Comparison of ENCODE assay signal across 25 mouse cellular contexts in genomic region chr3:84177834-84178233, GRCm38 (mm10). TPM values are rescaled to one million over a fixed set of nuclear protein-coding genes. Genes with fewer than 3 reads are reported as not detected.
"Had no signal": no experiment of that assay in that cellular context is flagged by ENCODE, and none has a peak within 500 bp of the region (broad histone marks: within the 10 kb centered on the region; RNA-seq: fewer than 3 reads in every experiment).

No protein-coding gene starts in this region.

- H3K4me3 ChIP-seq: liver, embryonic 13.5 days; liver, embryonic 15.5 days; lung, embryonic 15.5 days; midbrain, embryonic 10.5 days; midbrain, embryonic 12.5 days; myocyte; neural tube, embryonic 13.5 days; neural tube, embryonic 15.5 days had no signal

- H3K9ac ChIP-seq: liver, embryonic 13.5 days; liver, embryonic 15.5 days; liver, postnatal 0 days; lung, embryonic 15.5 days; midbrain, embryonic 12.5 days; neural tube, embryonic 13.5 days; neural tube, embryonic 15.5 days had no signal

- DNase-seq: liver, embryonic 13.5 days; liver, postnatal 0 days; lung, adult 2 months; lung, postnatal 14 days; lung, postnatal 36 days; midbrain, embryonic 14.5 days; retina, postnatal 1 day; right cerebral cortex, adult 18-20 months; right cerebral cortex, postnatal 25 days; right cerebral cortex, postnatal 4 days; spleen, adult 18-20 months; thymus, adult 18-20 months; thymus, postnatal 14 days; thymus, postnatal 36 days had no signal

- ATAC-seq: liver, postnatal 0 days; lung, postnatal 0 days; midbrain, embryonic 16.5 days had no signal

- H3K27me3 ChIP-seq: liver, embryonic 13.5 days; liver, embryonic 15.5 days; lung, embryonic 15.5 days; midbrain, embryonic 12.5 days; neural tube, embryonic 13.5 days; neural tube, embryonic 15.5 days had no signal

- H3K36me3 ChIP-seq: liver, embryonic 13.5 days; liver, embryonic 15.5 days; lung, embryonic 15.5 days had no signal

- H3K4me2 ChIP-seq: liver, embryonic 13.5 days; liver, embryonic 15.5 days; lung, embryonic 15.5 days; midbrain, embryonic 12.5 days; neural tube, embryonic 13.5 days; neural tube, embryonic 15.5 days had no signal

- H3K27ac ChIP-seq: liver, embryonic 13.5 days; liver, embryonic 15.5 days; lung, embryonic 15.5 days; midbrain, embryonic 10.5 days; midbrain, embryonic 12.5 days; neural tube, embryonic 13.5 days; neural tube, embryonic 15.5 days had no signal

- H3K4me1 ChIP-seq: liver, embryonic 13.5 days; lung, embryonic 15.5 days had no signal

- H3K9me3 ChIP-seq: liver, embryonic 13.5 days; liver, embryonic 15.5 days; lung, embryonic 15.5 days; midbrain, embryonic 10.5 days; midbrain, embryonic 12.5 days; neural tube, embryonic 13.5 days; neural tube, embryonic 15.5 days had no signal

RNA-seq across cellular contexts. Expression of gene Gm6525, which starts 3.9 kb away (rescaled TPM):
- polyA plus RNA-seq: liver, embryonic 13.5 days; lung, adult 2 months; small intestine, adult 2 months; thymus, postnatal 0 days had no signal

RNA-seq across cellular contexts. Expression of gene Mnd1, which starts 22.2 kb away (rescaled TPM):
- polyA plus RNA-seq: small intestine, adult 2 months had no signal
